ENCODE assay signal across 9 mouse cellular contexts in the genomic region with DNA sequence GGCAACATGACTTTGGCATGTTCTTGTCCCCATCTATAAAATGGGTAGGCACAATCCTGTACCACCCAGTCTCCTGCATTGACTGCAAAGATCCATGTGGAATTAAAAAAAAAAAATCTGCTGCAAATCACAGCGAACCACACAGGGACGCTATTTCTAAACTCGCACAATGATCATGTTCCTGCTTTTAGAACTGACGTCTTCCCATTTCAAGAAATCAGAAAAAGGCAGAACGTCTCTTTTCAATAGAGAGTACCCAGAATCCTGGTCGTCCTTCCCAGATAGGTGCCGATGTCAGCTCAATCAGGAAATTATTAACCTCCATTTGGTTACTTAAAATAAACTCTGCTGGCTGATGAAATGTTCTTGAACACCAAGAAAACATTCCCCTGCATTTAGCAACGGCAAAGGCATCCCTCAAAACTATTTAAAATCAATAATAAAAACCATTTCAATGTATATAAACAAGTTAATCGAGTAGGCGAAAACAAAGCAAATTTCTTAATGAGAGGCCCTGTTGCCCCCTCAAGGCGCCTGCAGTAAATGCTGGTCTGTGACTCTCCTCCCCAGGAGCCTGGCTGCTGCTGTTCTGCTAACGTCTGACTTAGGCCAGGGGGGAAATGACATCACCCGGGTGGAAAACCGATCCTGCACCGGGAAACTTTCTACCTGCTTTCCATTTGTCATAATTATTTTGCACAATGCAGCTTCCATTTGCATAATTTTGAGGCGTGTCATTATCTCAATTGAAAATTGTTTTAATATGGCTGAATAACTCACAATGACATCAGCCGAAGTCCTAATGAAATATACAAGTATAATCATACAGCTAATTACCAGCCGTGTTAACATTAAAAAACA. TPM values are rescaled to one million over a fixed set of nuclear protein-coding genes. Genes with fewer than 3 reads are reported as not detected.
A peak's percentile ranks its signal among the peaks of the same experiment; 100 is the strongest.
DNase-seq lines count a peak whose midpoint lies in the region; ATAC-seq lines count a peak whose summit lies in the region.
"Had no signal": no experiment of that assay in that cellular context is flagged by ENCODE, and none has a peak within 500 bp of the region (broad histone marks: within the 10 kb centered on the region; RNA-seq: fewer than 3 reads in every experiment).

No protein-coding gene starts in this region.

- peak overlapping the region; percentile 81 for H3K4me2 ChIP-seq in hindbrain, embryonic 15.5 days
- peak overlapping the region; percentile 79 for H3K4me2 ChIP-seq in midbrain, embryonic 15.5 days

- peaks cover 20% of the 10 kb centered on the region for H3K4me1 ChIP-seq in hindbrain, embryonic 15.5 days (replicated peaks)
- peaks cover 18% of the 10 kb centered on the region for H3K4me1 ChIP-seq in midbrain, embryonic 15.5 days

- peak overlapping the region; percentile 59 for H3K4me3 ChIP-seq in hindbrain, embryonic 15.5 days
- H3K4me3 ChIP-seq in midbrain, embryonic 15.5 days: peak overlapping the region; percentile 71

- no peak overlapping the region; the same call in 1 of the 2 replicates for H3K9ac ChIP-seq in hindbrain, embryonic 15.5 days
- peak overlapping the region; percentile 64 for H3K9ac ChIP-seq in midbrain, embryonic 15.5 days

- H3K27me3 ChIP-seq in hindbrain, embryonic 15.5 days: no peaks in the 10 kb centered on the region
- no peaks in the 10 kb centered on the region for H3K27me3 ChIP-seq in midbrain, embryonic 15.5 days (replicated peaks)

- whole genome bisulfite sequencing in hindbrain, embryonic 15.5 days: 19% methylated on average over 18 of the region's 18 CpGs
- 24% methylated on average over 18 of the region's 18 CpGs for WGBS in midbrain, embryonic 15.5 days

- H3K9me3 ChIP-seq in hindbrain, embryonic 15.5 days: no peaks in the 10 kb centered on the region
- no peaks in the 10 kb centered on the region for H3K9me3 ChIP-seq in midbrain, embryonic 15.5 days

- intact Hi-C loops in left cerebral cortex, postnatal 36 days (cut with DNase I): loop anchor here (5.0 kb wide), 4 partner anchors 77 to 278 kb away; no protein-coding TSS in a partner anchor

- H3K36me3 ChIP-seq in hindbrain, embryonic 15.5 days: no peaks in the 10 kb centered on the region
- no peaks in the 10 kb centered on the region for H3K36me3 ChIP-seq in midbrain, embryonic 15.5 days (replicated peaks)
- H3K36me3 ChIP-seq: G1E had no signal

- DNase-seq in layer of hippocampus, adult 11-12 months (ENCODE audit: low spot score): peak; percentile 33
- no peak for DNase-seq in layer of hippocampus, postnatal 25 days (ENCODE audit: extremely low spot score in 1 of 2, low spot score in 1 of 2)
- DNase-seq in cerebellum, adult 9-10 months: peak; percentile 63
- peak; percentile 27 to 49 for DNase-seq in left cerebral cortex, postnatal 36 days (ENCODE audit: low spot score in 2 of 2)

- peak; percentile 29 for ATAC-seq in frontal cortex, adult (ENCODE audit: low TSS enrichment)
- ATAC-seq in hindbrain, embryonic 15.5 days (ENCODE audit: low FRiP score, low read depth): no peak
- ATAC-seq in midbrain, embryonic 15.5 days (replicated peaks): no peak
- no peak for ATAC-seq in activated CD4-positive, CD25-positive, alpha-beta regulatory T cell, adult 4 months

- H3K27ac ChIP-seq in hindbrain, embryonic 15.5 days (replicated peaks): peak overlapping the region; percentile 93
- peak overlapping the region; percentile 47; the same call in 1 of the 2 replicates for H3K27ac ChIP-seq in midbrain, embryonic 15.5 days

RNA-seq across cellular contexts. Expression of gene Arid5b, which starts 3.4 kb away (rescaled TPM):
- 10 to 100 TPM; 21.5 to 22.8 TPM for total RNA-seq in layer of hippocampus, postnatal 25 days (2021)
- polyA plus RNA-seq in hindbrain, embryonic 15.5 days (2015; fragmentation: Nextera tagmentation; extraction: Ambion mirVana): 16.4 and 17.4 TPM in 2 replicates
- 10 to 100 TPM; 27.8 to 34.3 TPM for total RNA-seq in left cerebral cortex, postnatal 36 days (2021)
- polyA plus RNA-seq in midbrain, embryonic 15.5 days (2015; fragmentation: Nextera tagmentation; extraction: Ambion mirVana): 19.0 and 19.5 TPM in 2 replicates
- polyA plus RNA-seq in activated CD4-positive, CD25-positive, alpha-beta regulatory T cell, adult 4 months (2017; shearing (Covaris generic)): 10 to 100 TPM; 42.4 to 46.4 TPM
- polyA plus RNA-seq: G1E had no signal

Comparison
In these comparisons a context has a peak if more than half of its experiments do, and no peak if none do; other contexts are left out.
1. DNase-seq: peak in layer of hippocampus, adult 11-12 months (single experiment), cerebellum, adult 9-10 months (single experiment) and left cerebral cortex, postnatal 36 days (2 of 2); none in layer of hippocampus, postnatal 25 days (0 of 2).